Mouse (Mus musculus) naive thymus-derived CD4-positive, alpha-beta T cell, adult 2 months (primary cell): ENCODE results near the gene Kcnab3.

Experiments
- DNase-seq: peaks from one replicate; pipeline ENCODE4 v3.0.0-alpha.2; 2011; ENCODE audit warnings: low read depth

Gene Kcnab3

DNA sequence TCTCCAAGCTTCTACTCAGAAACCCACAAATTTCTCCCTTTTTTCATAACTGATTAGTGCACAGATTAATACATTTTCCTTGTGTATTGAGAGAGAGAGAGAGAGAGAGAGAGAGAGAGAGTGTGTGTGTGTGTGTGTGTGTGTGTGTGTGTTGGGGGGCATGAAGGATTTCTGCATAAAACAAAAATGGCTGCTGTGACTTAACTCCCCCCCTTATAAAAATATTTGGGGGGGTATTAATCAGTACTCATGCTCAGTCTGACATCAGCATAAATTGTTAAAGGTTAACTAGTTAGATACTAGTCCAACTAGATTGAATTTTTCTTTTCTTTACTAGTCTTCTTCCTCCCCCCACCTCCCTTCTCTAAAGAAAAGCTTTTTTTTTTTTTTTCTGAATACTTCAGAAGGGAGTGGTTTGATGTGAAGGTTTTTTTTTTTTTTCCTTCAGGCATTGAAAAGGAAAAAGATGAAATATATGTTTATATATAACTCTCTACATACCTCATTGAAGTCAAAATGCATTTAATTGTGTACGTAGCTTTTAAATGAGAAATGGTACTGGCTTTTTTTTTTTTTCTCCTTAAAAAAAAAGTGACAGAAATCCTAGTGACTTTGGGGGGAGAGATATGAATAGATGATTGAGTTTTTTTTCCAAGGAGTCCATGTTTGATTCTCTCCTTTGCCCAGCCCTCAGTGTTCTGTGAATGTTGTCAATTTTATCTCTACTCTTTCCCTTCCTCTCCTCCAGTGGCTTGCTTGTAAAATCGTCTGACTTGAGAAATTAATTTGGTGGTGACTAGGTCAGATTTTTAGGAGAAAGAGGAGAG, 44.1 kb downstream of the Kcnab3 start:
- peak; percentile 38 for DNase-seq

DNA sequence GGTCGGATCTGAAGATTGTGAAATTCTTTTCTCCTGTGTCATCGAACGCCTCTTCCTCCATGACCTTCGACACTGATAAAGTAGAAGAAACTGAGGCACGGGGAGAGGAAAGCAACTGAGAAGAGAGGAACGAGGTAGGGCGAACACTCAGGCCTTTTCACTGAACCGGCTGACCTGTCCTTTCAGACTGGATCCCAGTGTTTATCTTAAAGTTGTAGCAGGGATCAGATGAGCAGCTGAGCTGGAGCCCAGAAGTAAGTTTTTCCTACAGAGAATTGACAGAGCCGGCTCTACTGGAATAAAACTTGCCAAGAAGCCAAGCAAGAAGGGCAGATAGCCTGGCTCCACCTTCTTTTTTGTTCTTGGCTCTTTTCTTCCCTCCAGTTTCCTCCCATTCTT, 44.8 kb downstream of the Kcnab3 start:
- DNase-seq = no peak

- no peak for DNase-seq
Observed at GRCm38 (mm10) chr11:69371601-69372000, 45.5 kb downstream of the Kcnab3 start.

DNA sequence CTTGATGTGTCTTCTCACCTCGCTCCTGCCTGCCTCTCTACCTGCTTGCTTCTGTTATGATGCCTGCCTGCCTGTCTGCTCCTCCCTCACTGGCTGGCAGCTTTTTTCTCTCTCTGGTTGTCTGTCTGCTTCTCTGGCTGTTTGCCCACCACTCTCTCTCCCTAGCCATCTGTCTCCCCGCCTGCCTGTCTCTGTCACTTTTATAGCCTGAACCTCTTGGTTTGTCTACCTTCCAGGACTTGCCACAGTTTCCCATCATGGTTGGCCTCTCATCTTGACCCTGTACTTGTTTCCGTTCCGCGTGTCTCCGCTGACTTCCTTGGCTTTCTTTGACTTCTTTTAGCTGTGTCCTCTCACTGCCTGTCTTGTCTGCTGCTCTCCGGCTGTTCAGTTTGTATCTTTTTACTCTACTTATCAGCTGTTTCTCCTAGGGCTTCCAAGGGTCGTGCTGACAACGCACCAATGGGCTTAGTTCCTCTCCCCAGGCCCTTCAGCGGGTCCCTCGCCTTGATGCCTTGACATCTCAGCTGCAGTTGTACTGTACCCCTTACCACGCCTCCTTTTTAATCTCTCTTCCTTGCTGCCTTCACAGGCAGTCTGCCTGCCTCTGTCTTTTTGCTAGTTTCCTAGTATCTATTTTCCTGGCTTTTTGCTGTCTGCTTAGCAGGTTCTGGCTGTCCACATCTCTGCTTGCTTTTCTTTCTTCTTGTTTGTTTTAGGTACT, 46.2 kb downstream of the Kcnab3 start:
- DNase-seq = peak; percentile 67

GRCm38 (mm10) chr11:69372780-69373170, 46.7 kb downstream of the Kcnab3 start:
- DNase-seq = peak; percentile 85

DNA sequence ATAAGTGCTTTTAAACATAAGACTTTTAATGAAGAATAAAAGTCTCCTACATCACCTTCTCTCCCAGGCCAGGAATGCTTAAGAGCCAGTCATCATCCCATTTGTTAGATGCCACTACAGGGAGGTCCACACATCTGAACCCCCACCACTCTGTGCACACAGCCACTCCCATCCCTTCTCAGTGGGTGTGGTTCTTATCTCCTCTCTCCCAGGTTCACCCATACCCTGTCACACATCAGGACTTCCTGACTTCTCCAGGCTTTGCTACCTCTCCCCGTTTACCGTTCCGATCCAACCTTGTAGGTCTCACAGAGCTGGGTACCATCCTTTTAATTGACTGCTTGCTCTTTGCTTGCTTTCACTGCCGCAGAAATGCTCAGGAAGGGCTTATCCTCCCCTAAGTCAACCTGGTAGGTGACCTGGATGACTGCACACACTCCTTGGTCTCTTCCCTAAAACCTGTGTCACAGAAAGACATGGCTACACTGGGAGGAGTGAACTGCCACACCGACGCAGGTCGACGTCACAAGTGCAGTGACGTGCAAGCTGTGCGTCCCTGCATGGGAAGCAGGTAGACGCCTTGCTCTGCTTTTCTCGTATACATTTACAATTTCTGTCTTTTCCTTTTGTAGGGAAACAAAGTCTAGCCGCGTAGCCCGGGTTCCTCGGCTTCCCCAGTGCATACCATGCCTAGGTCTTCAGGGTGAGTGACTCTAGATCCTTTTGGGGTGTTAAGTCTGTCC, 47.3 kb downstream of the Kcnab3 start:
- DNase-seq = no peak

DNA sequence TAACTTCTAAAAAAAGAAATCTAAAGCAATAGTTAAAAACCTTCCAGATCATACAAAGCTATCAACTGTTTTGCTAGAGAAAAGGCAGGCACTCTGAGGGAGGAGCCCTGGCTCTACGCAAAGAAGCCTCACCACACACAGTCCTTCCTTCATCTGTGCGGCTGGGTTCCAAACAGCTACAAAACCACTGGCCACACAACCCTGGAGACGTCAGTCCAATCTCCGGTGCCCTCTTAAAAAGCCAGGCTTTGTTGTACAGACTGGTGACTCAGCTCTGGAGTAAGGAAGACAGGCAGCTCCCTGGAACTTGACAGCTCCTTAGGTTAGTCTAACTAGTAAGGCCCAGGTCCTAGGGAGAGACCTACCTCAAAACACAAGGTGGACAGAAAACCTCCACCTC, 49.6 kb downstream of the Kcnab3 start:
- no peak for DNase-seq

GRCm38 (mm10) chr11:69377766-69378165, 51.7 kb downstream of the Kcnab3 start:
- no peak for DNase-seq

- no peak for DNase-seq
Observed at GRCm38 (mm10) chr11:69379600-69379999, 53.5 kb downstream of the Kcnab3 start.

DNA sequence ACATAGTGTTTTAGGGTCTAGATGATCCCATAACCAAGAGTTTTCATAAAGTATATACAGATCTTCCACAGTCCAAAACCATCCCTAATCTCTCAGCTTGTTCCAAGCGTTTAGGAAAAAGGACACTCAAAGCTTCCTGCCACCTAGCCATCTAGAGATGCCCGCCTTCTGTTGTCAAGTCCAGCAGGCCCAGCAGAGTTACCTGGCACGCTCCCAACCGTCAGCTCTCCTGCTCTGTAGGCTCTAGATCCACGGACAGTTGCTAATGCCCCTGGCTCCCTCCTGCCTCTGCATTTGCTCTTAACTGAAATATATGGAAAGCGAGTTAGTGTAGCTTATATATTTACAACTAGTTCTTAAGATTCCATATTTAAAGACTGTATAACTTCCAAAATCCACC, 55.3 kb downstream of the Kcnab3 start:
- DNase-seq = no peak
